Mouse (Mus musculus) embryonic fibroblast, embryonic 13.5 days (primary cell): ENCODE data around the gene Phldb1.
A peak's percentile ranks its signal among the peaks of the same experiment; 100 is the strongest.

Experiments used
- CTCF ChIP-seq: IDR thresholded peaks from 2 replicates; pipeline ENCODE4 v1.5.1; 2011; ENCODE audit warnings: mild to moderate bottlenecking, control low read depth, low read length, moderate library complexity, borderline replicate concordance; ENCODE audit not compliant: insufficient read depth
- POLR2A ChIP-seq: IDR thresholded peaks from 2 replicates; pipeline ENCODE4 v1.6.1; 2011; ENCODE audit warnings: low read depth, mild to moderate bottlenecking, control low read depth, low read length, moderate library complexity

DNA sequence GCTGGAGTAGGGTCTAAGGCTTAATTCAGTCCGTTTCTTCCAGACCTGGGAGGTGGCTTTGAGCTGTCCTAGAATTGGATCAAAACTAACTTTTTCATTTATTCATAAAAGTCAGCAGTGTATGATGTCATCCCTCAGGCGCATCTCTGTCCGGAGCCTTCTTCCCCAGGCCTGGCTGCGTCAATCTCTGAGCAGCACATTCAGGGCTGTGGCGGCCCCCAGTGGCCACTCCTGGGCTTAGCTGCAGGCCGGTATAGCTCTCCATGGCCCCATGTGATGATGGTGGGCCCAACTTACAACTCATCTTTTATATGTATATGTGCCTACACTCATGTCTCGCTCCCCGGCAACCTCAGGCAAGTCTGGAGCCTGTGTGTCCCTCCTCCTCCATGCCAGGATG is 83.0 kb downstream of the Phldb1 start:
- TF ChIP-seq POLR2A, result no peak
- peak; percentile 73 for TF ChIP-seq CTCF
